Mouse (Mus musculus): ENCODE results near the gene Pabpc4.

DNA sequence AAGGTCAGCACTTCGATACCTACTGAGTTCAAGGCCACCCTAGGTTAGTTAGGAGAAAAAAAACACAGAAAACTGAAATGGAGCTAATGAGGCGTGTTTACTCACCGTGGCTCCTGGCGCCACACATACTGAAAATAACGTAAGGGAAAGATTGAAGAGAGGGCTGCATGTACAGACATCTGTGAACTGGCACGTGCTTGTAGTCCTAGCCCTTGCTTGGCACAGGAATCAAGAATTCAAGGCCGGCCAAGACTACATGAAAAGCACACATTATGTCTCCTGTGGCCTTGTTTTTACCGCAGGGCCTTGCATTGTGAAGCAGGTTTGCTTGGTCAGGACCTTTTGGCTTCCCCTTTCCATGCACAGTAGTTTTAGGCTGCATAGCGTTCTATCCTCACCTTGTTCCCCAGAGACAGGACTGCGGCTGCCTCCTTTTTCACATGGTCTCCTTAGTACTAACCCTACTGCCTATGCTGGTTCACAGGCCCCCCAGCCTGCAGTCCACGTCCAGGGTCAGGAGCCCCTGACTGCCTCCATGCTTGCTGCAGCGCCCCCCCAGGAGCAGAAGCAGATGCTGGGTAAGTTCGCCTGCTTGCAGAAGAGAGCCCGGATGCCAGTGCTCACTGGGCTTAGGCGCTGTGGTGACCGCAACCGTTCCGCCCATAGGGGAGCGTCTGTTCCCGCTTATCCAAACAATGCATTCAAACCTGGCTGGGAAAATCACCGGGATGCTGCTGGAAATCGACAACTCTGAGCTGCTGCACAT, 35.2 kb downstream of the Pabpc4 start:
- TF ChIP-seq CTCF (IDR thresholded peaks at IDR 0.05; ENCODE audit: low read depth, low read length): no peak
- TF ChIP-seq GATA1 (IDR thresholded peaks at IDR 0.05; ENCODE audit: borderline replicate concordance, low read length): no peak
- TF ChIP-seq TAL1 (conservative IDR thresholded peaks at IDR 0.05; ENCODE audit: low read depth, low read length): no peak
- no peak for TF ChIP-seq POLR2AphosphoS5 (IDR thresholded peaks at IDR 0.05; ENCODE audit: insufficient replicate concordance, low read depth, low read length)
